Mouse (Mus musculus): ENCODE measurements around the gene Pkd1l1. TPM values are rescaled to one million over a fixed set of nuclear protein-coding genes. Genes with fewer than 3 reads are reported as not detected.

Pkd1l1 gene
- 0.05 and 0.15 TPM in 2 replicates for polyA plus RNA-seq (2014; fragmentation: Nextera tagmentation; extraction: Ambion mirVana)

DNA sequence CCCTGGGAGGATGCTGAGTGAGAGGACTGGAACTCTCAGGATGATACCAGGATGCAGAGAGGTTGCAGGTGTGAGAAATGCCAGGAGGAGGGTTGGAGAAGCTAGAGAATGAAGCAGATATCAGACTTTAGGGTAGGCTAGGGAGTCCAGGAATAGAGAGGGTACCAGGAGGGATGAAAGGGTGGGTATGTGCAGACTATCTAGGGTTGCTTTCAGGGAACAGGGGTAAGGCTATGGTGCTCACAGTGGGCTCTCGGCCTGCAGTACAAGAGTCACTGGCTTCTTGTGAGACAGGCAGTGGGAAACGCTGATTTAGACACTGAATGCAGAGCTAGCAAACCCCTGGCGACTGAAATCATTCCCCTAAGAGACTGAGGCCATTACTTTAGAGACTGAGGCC is at the start of gene Pkd1l1:
TSS of gene Pkd1l1 (minus strand) at position 101 of the 400 bp plus-strand sequence.
- Histone ChIP-seq H3K9me3 (ENCODE audit: control insufficient read depth, low read length) (no peaks in the 10 kb centered on the region), H3K27ac (ENCODE audit: low read depth) (no peak within 1 kb of the TSS), H3K27me3 (replicated peaks; ENCODE audit: control insufficient read depth, insufficient read depth, low read length) (no peaks in the 10 kb centered on the region), H3K4me1 (replicated peaks; ENCODE audit: control insufficient read depth, insufficient read depth, low read length) (peaks cover 4% of the 10 kb centered on the region; the same call in 1 of the 2 replicates), H3K36me3 (ENCODE audit: control insufficient read depth, insufficient read depth, low read length) (no peaks in the 10 kb centered on the region), H3K9ac (ENCODE audit: low read length) (no peak within 1 kb of the TSS), H3K4me2 (ENCODE audit: low read length) (no peak within 1 kb of the TSS), H3K4me3 (ENCODE audit: low read depth, low read length) (no peak within 1 kb of the TSS)
- WGBS = 75% methylated on average over 3 of the region's 3 CpGs
- ATAC-seq (replicated peaks; ENCODE audit: low FRiP score, low TSS enrichment, low read depth) (no peak), DNase-seq (ENCODE audit: low spot score) (no peak)

DNA sequence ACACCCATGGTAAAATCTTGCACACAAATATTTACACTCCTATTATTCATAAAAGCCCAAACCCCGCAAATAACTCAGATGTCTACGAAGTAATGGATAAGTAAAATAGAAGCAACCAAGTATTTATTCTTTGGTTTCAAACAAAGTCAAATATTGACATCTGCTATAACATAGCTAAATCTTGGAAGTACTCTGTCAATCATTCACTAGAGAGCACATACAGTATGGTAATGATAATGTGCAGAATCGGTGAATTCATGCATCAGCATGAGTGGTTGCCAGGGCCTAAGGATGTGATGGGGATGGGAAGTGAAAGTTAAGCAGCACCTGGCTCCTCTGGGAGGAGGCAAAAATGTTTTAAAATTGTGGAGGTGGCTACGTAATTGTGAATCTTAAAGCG is 47.1 kb upstream of the Pkd1l1 start:
- no peak overlapping the region for H3K27ac ChIP-seq (ENCODE audit: low read depth)
- H3K4me3 ChIP-seq (ENCODE audit: low read depth, low read length) = no peak overlapping the region
- 79% methylated on average over 5 of the region's 5 CpGs for WGBS
- H3K4me1 ChIP-seq (replicated peaks; ENCODE audit: control insufficient read depth, insufficient read depth, low read length) = no peaks in the 10 kb centered on the region
- H3K36me3 ChIP-seq (ENCODE audit: control insufficient read depth, insufficient read depth, low read length) = no peaks in the 10 kb centered on the region
- 0 out of 2 replicates have a peak, but pooled peaks cover 2% of the 10 kb centered on the region for H3K27me3 ChIP-seq (replicated peaks; ENCODE audit: control insufficient read depth, insufficient read depth, low read length)
- DNase-seq (ENCODE audit: low spot score) (no peak), ATAC-seq (replicated peaks; ENCODE audit: low FRiP score, low TSS enrichment, low read depth) (no peak)
- H3K9ac ChIP-seq (ENCODE audit: low read length) = no peak overlapping the region
- H3K9me3 ChIP-seq (ENCODE audit: control insufficient read depth, low read length) = no peaks in the 10 kb centered on the region
- H3K4me2 ChIP-seq (ENCODE audit: low read length) = no peak overlapping the region

DNA sequence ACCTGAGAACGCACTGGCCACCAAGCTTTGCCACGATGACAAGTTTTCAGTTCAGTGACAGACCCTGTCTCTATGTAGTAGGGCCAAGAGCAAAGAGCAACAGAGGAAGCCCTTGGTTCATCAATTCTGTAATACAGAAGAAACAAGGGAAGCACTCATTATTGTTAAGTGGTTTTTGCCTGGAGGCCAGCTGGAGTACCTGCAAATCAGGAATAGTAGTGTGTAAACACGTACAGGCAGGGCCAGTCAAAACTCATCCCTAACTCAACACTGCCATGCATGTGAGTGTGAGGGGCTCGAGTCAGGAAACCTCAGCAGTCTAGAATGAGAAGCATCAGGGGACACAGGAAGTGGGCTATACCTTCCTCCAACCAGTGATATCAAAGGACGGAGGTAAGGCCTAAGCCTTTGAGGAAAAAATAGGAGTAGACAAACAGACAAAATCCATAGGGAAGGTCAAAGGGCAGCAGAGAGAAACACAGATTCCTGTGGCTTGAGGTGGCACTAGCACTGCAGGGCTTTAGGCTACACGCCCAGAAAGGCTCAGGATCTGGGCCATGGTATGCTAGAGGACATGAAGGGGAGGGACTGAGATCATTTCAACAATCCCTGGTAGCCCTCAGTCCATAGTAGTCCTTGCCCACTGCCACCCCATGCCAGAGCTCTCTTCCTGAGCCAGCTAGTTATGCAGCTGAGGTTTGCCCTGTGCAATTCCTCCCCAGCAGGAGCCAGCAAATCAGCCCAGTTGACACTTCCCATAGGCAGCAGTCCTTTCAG is 45.6 kb upstream of the Pkd1l1 start:
- no peak overlapping the region for H3K27ac ChIP-seq (ENCODE audit: low read depth)
- no peak for ATAC-seq (replicated peaks; ENCODE audit: low FRiP score, low TSS enrichment, low read depth)

DNA sequence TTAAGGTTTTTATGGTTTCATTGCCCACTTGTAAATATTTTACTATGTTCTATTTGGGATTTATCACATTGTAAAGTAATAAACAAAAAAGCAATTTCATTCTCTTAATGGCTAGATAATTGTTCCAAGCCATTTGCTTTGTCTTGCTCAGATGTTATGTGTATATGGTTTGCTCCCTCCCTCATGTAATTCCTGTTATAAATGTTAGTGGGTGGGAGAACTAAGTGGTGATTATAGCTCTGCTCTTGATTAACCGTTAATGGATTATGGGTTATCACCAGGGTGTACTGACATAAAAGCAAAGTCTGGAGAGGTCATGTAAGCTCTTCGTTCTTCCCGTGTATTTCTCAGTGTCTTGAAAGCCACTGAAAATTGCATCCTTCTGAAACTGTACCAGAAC is 41.7 kb upstream of the Pkd1l1 start:
- H3K4me2 ChIP-seq (ENCODE audit: low read length) = no peak overlapping the region
- no peaks in the 10 kb centered on the region for H3K9me3 ChIP-seq (ENCODE audit: control insufficient read depth, low read length)
- H3K27me3 ChIP-seq (replicated peaks; ENCODE audit: control insufficient read depth, insufficient read depth, low read length) = 0 out of 2 replicates have a peak, but pooled peaks cover 2% of the 10 kb centered on the region
- H3K4me3 ChIP-seq (ENCODE audit: low read depth, low read length) = no peak overlapping the region
- no peak overlapping the region for H3K27ac ChIP-seq (ENCODE audit: low read depth)
- DNase-seq (ENCODE audit: low spot score) = no peak
- WGBS = 63% methylated on average over 3 of the region's 3 CpGs
- no peak for ATAC-seq (replicated peaks; ENCODE audit: low FRiP score, low TSS enrichment, low read depth)
- H3K9ac ChIP-seq (ENCODE audit: low read length) = no peak overlapping the region
- no peaks in the 10 kb centered on the region for H3K36me3 ChIP-seq (ENCODE audit: control insufficient read depth, insufficient read depth, low read length)
- peaks cover 4% of the 10 kb centered on the region; the same call in 1 of the 2 replicates for H3K4me1 ChIP-seq (replicated peaks; ENCODE audit: control insufficient read depth, insufficient read depth, low read length)

More for the DNA sequence above, 45.6 kb upstream of the Pkd1l1 start:
- H3K9ac ChIP-seq (ENCODE audit: low read length) = no peak overlapping the region
- no peak overlapping the region for H3K4me2 ChIP-seq (ENCODE audit: low read length)
- H3K36me3 ChIP-seq (ENCODE audit: control insufficient read depth, insufficient read depth, low read length) = no peaks in the 10 kb centered on the region
- WGBS = 73% methylated on average over 6 of the region's 6 CpGs
- DNase-seq (ENCODE audit: low spot score) = no peak
- H3K4me3 ChIP-seq (ENCODE audit: low read depth, low read length) = no peak overlapping the region
- no peaks in the 10 kb centered on the region for H3K4me1 ChIP-seq (replicated peaks; ENCODE audit: control insufficient read depth, insufficient read depth, low read length)
- H3K9me3 ChIP-seq (ENCODE audit: control insufficient read depth, low read length) = no peaks in the 10 kb centered on the region
- 0 out of 2 replicates have a peak, but pooled peaks cover 2% of the 10 kb centered on the region for H3K27me3 ChIP-seq (replicated peaks; ENCODE audit: control insufficient read depth, insufficient read depth, low read length)

DNA sequence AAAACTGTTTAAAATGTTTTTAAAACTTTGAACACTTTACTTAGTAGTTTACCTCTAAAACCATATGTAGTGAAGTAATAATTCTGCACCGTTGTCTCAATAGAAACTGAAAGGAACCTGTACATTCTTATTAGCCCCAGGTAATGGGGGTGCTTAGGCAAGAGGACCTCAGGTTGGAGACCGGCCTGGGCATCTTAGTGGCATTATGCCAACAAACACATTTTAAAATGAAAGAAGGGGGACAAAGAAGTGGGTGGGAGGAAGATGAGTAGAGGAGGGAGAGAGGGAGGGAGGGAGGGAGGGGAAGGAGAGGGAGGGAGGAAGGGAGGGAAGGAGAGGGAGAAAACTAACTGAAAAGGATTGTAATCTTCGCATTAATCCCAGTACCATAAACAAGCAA is 38.3 kb upstream of the Pkd1l1 start:
- DNase-seq (ENCODE audit: low spot score) = no peak
- peaks cover 15% of the 10 kb centered on the region for H3K36me3 ChIP-seq (ENCODE audit: control insufficient read depth, insufficient read depth, low read length)

DNA sequence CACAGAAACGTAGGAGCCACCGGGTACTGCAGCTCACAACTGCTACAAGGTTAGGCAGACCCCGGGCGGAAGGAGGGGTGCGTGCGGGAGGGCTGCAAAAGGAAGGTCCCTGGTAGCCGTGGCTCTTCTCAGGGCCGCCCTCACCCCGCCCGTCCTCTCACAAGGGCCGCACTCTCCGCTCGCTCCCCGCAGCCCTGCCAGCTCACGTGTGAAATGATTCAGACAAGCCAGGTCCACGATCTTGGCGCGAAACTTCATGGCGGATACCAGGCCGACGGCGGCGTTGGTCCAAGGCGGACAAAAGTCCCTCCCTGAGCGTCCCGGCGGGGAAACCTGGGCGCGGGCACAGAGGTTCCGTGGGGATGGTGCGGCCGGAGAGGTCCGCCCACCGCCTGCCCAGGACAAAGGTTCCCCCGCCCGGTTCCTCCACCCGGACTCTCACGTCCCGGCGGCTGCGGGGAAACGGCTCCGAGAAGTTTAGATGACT is 37.8 kb upstream of the Pkd1l1 start, which contains the start of gene Hus1:
TSS of gene Hus1 (minus strand) at position 339 of the 487 bp plus-strand sequence.
- ATAC-seq (replicated peaks; ENCODE audit: low FRiP score, low TSS enrichment, low read depth) = peak; percentile 93

More for the DNA sequence above, 38.3 kb upstream of the Pkd1l1 start:
- Histone ChIP-seq H3K4me1 (replicated peaks; ENCODE audit: control insufficient read depth, insufficient read depth, low read length) (peaks cover 7% of the 10 kb centered on the region; the same call in 1 of the 2 replicates), H3K27ac (ENCODE audit: low read depth) (peak overlapping the region; percentile 93), H3K27me3 (replicated peaks; ENCODE audit: control insufficient read depth, insufficient read depth, low read length) (0 out of 2 replicates have a peak, but pooled peaks cover 2% of the 10 kb centered on the region), H3K9ac (ENCODE audit: low read length) (peak overlapping the region; percentile 92), H3K4me2 (ENCODE audit: low read length) (peak overlapping the region; percentile 92), H3K4me3 (ENCODE audit: low read depth, low read length) (peak overlapping the region; percentile 81), H3K9me3 (ENCODE audit: control insufficient read depth, low read length) (no peaks in the 10 kb centered on the region)
- 4% methylated on average over 3 of the region's 3 CpGs for WGBS
- no peak for ATAC-seq (replicated peaks; ENCODE audit: low FRiP score, low TSS enrichment, low read depth)

DNA sequence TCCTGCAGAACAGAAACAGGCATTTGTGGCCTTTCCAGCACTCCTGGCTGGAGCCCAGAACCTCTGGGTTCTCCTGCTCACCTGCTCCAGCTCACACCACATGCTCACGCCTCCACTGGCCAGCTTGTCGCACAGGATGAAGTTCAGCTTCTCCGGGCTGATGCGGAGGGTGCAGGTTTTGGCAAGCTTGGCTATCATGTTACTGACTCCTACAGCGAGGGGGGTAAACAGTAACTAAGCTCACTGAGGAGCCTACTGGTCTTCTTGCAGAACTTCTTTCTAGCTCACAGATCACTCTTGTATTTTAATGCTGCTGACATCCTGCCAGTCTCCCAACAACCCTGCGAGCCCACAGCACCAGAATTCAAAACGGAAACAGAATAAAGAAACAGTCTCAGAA is 37.4 kb upstream of the Pkd1l1 start:
- Histone ChIP-seq H3K27me3 (replicated peaks; ENCODE audit: control insufficient read depth, insufficient read depth, low read length) (no peaks in the 10 kb centered on the region), H3K9ac (ENCODE audit: low read length) (peak overlapping the region; percentile 92), H3K9me3 (ENCODE audit: control insufficient read depth, low read length) (no peaks in the 10 kb centered on the region), H3K4me2 (ENCODE audit: low read length) (peak overlapping the region; percentile 92), H3K36me3 (ENCODE audit: control insufficient read depth, insufficient read depth, low read length) (peaks cover 25% of the 10 kb centered on the region), H3K4me1 (replicated peaks; ENCODE audit: control insufficient read depth, insufficient read depth, low read length) (peaks cover 7% of the 10 kb centered on the region; the same call in 1 of the 2 replicates), H3K27ac (ENCODE audit: low read depth) (peak overlapping the region; percentile 93), H3K4me3 (ENCODE audit: low read depth, low read length) (peak overlapping the region; percentile 81)
- ATAC-seq (replicated peaks; ENCODE audit: low FRiP score, low TSS enrichment, low read depth) (peak; percentile 56), DNase-seq (ENCODE audit: low spot score) (no peak)
- 0% methylated on average over 7 of the region's 7 CpGs for WGBS

More for the DNA sequence above, 37.8 kb upstream of the Pkd1l1 start, which contains the start of gene Hus1:
- Histone ChIP-seq H3K9me3 (ENCODE audit: control insufficient read depth, low read length) (no peaks in the 10 kb centered on the region), H3K4me1 (replicated peaks; ENCODE audit: control insufficient read depth, insufficient read depth, low read length) (peaks cover 7% of the 10 kb centered on the region; the same call in 1 of the 2 replicates), H3K4me2 (ENCODE audit: low read length) (peak within 1 kb of the TSS; percentile 92), H3K36me3 (ENCODE audit: control insufficient read depth, insufficient read depth, low read length) (peaks cover 20% of the 10 kb centered on the region), H3K27ac (ENCODE audit: low read depth) (peak within 1 kb of the TSS; percentile 93), H3K4me3 (ENCODE audit: low read depth, low read length) (peak within 1 kb of the TSS; percentile 81), H3K27me3 (replicated peaks; ENCODE audit: control insufficient read depth, insufficient read depth, low read length) (0 out of 2 replicates have a peak, but pooled peaks cover 2% of the 10 kb centered on the region), H3K9ac (ENCODE audit: low read length) (peak within 1 kb of the TSS; percentile 92)
- DNase-seq (ENCODE audit: low spot score) = peak; percentile 95
- under 1% methylated on average over 43 of the region's 43 CpGs for WGBS

DNA sequence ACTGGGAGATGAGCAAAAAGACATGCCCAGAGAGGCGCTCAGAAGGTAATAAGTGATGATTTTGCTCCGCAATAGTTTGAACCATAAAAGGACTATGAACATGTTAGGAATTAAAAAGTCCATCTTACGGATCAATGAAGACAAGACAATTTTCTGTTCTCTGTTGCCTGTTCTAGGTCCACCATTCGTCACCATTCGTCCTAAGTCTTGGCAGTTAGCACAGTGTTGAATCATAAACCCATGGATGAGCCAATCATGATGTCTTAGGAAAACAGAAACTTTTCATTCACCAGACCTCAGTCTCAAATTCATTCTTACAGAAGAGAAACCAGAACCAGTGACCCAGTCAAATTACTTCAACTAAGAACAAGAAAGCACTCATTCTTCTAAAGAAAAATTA is 35.7 kb upstream of the Pkd1l1 start:
- peaks cover 41% of the 10 kb centered on the region for H3K36me3 ChIP-seq (ENCODE audit: control insufficient read depth, insufficient read depth, low read length)
- DNase-seq (ENCODE audit: low spot score) (no peak), ATAC-seq (replicated peaks; ENCODE audit: low FRiP score, low TSS enrichment, low read depth) (no peak)
- peaks cover 7% of the 10 kb centered on the region; the same call in 1 of the 2 replicates for H3K4me1 ChIP-seq (replicated peaks; ENCODE audit: control insufficient read depth, insufficient read depth, low read length)
- no peak overlapping the region for H3K4me2 ChIP-seq (ENCODE audit: low read length)
- no peak overlapping the region for H3K4me3 ChIP-seq (ENCODE audit: low read depth, low read length)
- H3K27me3 ChIP-seq (replicated peaks; ENCODE audit: control insufficient read depth, insufficient read depth, low read length) = no peaks in the 10 kb centered on the region
- H3K9ac ChIP-seq (ENCODE audit: low read length) = no peak overlapping the region
- no peaks in the 10 kb centered on the region for H3K9me3 ChIP-seq (ENCODE audit: control insufficient read depth, low read length)
- WGBS = 94% methylated on average over 5 of the region's 5 CpGs
- H3K27ac ChIP-seq (ENCODE audit: low read depth) = no peak overlapping the region
